Mouse (Mus musculus) embryonic facial prominence, embryonic 13.5 days (tissue): ENCODE measurements around the gene Bpi. TPM values are rescaled to one million over a fixed set of nuclear protein-coding genes. Genes with fewer than 3 reads are reported as not detected.

Experiments used
- ATAC-seq: fragments of 200-750 bp; cut with Nextera tagmentation; 2 replicates; pipeline ENCODE4 v1.8.0; 2017; ENCODE audit warnings: low read depth; ENCODE audit not compliant: insufficient number of reproducible peaks, insufficient read depth, low FRiP score, low TSS enrichment
- H3K27ac ChIP-seq: fragments of 300-500 bp; sonication (generic); 2 replicates; pipeline ENCODE4 v1.5.1; 2015; ENCODE audit warnings: moderate library complexity, mild to moderate bottlenecking, inconsistent platforms
- H3K27me3 ChIP-seq: fragments of 300-500 bp; sonication (generic); 2 replicates; pipeline ENCODE4 v1.6.1; 2015; ENCODE audit warnings: mild to moderate bottlenecking, inconsistent platforms
- H3K36me3 ChIP-seq: fragments of 300-500 bp; sonication (generic); 2 replicates; pipeline ENCODE4 v1.6.1; 2015; ENCODE audit warnings: mild to moderate bottlenecking, inconsistent platforms
- H3K4me1 ChIP-seq: fragments of 300-500 bp; sonication (generic); 2 replicates; pipeline ENCODE4 v1.6.1; 2015; ENCODE audit warnings: inconsistent platforms
- H3K4me2 ChIP-seq: fragments of 300-500 bp; sonication (generic); 2 replicates; pipeline ENCODE4 v1.6.1; 2015; ENCODE audit warnings: moderate library complexity, mild to moderate bottlenecking, inconsistent platforms
- H3K4me3 ChIP-seq: fragments of 300-500 bp; sonication (generic); 2 replicates; pipeline ENCODE4 v1.5.1; 2015; ENCODE audit warnings: mild to moderate bottlenecking, inconsistent platforms
- H3K9ac ChIP-seq: fragments of 300-500 bp; sonication (generic); 2 replicates; pipeline ENCODE4 v1.6.1; 2015; ENCODE audit warnings: mild to moderate bottlenecking, inconsistent platforms
- H3K9me3 ChIP-seq: fragments of 300-500 bp; sonication (generic); 2 replicates; pipeline ENCODE4 v1.6.1; 2016; ENCODE audit warnings: inconsistent platforms
- WGBS: fragments of 180-500 bp; shearing (Covaris S2); methylation state at CpG from one replicate; pipeline ENCODE4 v1.1.7; 2015; ENCODE audit warnings: mixed read lengths; 5-methylcytosine and 5-hydroxymethylcytosine counted together
- polyA plus RNA-seq: library from polyadenylated mRNA; unstranded; fragments of >200 nt; fragmentation: Nextera tagmentation; extraction: Ambion mirVana; gene quantifications from 2 replicates; pipeline ENCODE4 v1.2.1, GENCODE M21; 2015

The Bpi gene
- polyA plus RNA-seq, 1 experiment from 2014 or later: not detected

DNA sequence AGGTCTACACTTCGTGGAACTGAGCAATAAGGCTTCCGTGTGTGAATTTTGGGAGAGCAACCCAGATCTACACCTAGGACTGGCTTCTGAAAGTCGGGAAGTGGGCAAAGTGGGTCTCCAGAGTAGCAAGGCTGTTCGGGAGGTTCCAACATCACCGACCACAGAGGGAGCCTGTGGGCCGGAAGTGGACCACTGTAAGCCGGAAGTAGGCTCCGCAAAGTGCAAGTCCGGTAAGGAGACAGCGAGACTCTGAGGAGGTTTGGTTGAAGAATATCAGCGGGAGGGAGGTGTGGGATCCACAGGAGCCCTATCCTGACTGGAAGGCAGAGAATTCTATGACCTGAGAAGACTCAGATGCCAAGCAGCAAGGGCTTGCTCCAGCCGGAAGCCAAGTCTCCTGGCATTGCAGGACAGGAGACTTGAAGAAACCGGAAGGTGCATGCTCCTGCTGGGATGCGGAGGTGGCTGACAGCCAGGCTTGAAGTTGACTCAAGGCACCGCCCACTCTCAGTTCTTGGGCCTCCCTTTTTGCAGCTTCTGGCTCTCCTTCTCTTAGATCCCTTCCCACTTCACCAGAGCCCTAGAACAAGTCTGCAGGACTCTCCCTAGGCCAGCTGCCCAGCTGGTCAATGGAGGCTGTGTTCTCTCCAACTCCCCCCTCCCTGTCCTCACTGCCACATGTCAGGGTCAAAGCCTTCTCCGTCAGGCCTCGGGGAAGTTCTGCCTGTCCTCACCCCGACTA lies 14.6 kb upstream of the Bpi start:
- Histone ChIP-seq H3K36me3 (no peaks in the 10 kb centered on the region), H3K27ac (no peak overlapping the region), H3K4me1 (no peaks in the 10 kb centered on the region), H3K27me3 (no peaks in the 10 kb centered on the region), H3K9me3 (no peaks in the 10 kb centered on the region), H3K9ac (no peak overlapping the region), H3K4me3 (no peak overlapping the region), H3K4me2 (no peak overlapping the region)
- no peak for ATAC-seq
- 76% methylated on average over 18 of the region's 18 CpGs for WGBS

DNA sequence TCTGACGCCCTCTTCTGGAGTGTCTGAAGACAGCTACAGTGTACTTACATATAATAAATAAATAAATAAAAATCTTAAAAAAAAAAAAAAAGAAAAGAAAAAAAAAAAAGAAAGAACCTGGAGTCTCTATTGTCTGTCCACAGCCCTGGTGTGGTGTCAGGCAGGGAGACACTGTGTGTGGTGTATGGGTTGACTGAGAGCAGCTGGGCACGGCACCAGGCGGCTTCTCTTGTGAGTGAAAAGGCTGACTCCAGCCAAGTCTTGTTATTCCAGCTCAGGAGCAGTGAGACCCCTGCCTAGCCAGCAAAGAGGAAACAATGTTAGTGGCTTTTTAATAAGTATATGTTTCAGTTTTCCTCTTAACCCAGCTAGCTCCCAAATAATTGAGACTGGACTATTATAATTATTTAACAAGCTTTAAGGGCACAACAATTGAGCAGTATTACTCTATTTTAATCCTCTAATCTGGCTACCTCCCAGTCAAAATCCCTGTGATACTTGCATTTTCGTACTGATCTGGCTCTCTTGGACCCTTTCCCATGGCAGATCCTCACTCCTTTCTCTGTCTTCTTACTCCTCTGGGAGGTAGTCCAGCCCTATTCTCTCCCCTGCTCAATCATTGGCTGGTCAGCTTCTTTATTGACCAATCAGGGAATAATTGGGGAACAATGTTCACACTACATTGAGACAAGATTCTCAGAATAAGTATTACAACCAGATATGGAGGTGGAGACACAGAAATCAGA lies 12.6 kb upstream of the Bpi start:
- H3K27ac ChIP-seq: no peak overlapping the region
- 75% methylated on average over 4 of the region's 4 CpGs for WGBS
- H3K9me3 ChIP-seq: no peaks in the 10 kb centered on the region
- no peak overlapping the region for H3K4me3 ChIP-seq
- no peaks in the 10 kb centered on the region for H3K27me3 ChIP-seq
- H3K4me1 ChIP-seq: no peaks in the 10 kb centered on the region
- no peak overlapping the region for H3K9ac ChIP-seq
- no peak for ATAC-seq
- H3K36me3 ChIP-seq: no peaks in the 10 kb centered on the region
- no peak overlapping the region for H3K4me2 ChIP-seq

DNA sequence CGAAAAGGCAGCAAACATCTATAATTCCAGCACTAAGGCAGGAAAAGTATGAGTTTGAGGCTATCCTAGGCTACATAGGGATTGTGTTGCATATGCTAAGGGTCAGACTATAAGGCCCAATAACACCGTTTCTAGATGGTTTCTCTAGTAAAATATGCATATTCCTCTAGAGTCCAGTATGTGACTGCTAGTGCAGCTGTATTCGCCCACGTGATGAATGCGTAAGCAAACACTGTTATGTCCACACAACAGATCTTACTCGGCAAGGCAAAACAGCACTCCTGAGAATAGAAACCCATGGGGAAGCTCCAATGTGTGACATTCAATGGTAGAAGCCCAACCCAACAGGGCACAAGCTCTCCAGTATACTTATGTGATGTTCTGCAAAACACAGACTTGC lies 10.0 kb upstream of the Bpi start:
- Histone ChIP-seq H3K9me3 (no peaks in the 10 kb centered on the region), H3K27ac (no peak overlapping the region), H3K4me2 (no peak overlapping the region), H3K27me3 (no peaks in the 10 kb centered on the region), H3K4me1 (no peaks in the 10 kb centered on the region), H3K9ac (no peak overlapping the region), H3K36me3 (no peaks in the 10 kb centered on the region), H3K4me3 (no peak overlapping the region)
- 84% methylated on average over 6 of the region's 6 CpGs for WGBS
- no peak for ATAC-seq

DNA sequence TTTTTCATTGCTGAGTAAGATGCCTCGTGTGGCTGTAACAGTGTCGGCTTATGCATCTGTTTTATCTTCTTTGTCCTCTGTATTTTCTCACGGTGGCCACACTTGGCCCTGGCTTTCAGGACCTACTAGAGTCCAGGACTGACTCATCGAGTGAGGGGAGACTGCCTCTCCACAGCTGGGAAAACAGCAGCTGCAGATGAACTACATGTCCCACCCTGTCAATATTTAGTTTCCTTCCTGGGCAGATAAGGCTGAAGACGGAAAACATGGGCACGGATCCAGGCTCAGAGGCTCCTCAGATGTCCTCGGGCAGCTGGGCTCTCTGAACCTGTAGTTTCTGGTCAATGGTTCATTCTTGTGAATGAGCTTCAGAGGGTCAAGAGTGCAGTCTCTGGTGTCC lies 9.6 kb upstream of the Bpi start:
- Histone ChIP-seq H3K4me2 (no peak overlapping the region), H3K27me3 (no peaks in the 10 kb centered on the region), H3K4me1 (no peaks in the 10 kb centered on the region), H3K9me3 (no peaks in the 10 kb centered on the region), H3K36me3 (no peaks in the 10 kb centered on the region), H3K9ac (no peak overlapping the region), H3K27ac (no peak overlapping the region), H3K4me3 (no peak overlapping the region)
- ATAC-seq: no peak
- 71% methylated on average over 7 of the region's 7 CpGs for WGBS

DNA sequence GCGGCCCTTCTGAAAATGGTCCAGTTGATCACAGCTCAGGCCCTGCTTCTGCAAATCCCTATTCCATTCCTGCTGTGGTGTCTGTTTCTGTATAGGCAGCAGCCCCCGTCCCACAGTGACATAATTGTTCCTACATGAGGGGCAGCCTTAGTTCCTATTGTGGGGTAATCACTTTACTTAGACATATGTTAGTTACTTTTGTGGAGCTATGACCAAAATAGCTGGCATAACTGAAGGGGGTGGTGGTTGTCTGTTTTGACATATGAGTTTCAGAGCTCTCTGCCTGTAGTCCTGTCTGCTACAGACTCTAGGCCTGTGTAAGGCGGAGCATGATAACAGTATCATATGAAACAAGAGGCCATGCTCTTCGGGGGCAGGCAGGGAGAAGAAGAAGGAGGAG lies 7.3 kb upstream of the Bpi start:
- WGBS: 76% methylated on average over 4 of the region's 4 CpGs
- Histone ChIP-seq H3K27me3 (no peaks in the 10 kb centered on the region), H3K4me3 (no peak overlapping the region), H3K4me1 (no peaks in the 10 kb centered on the region), H3K36me3 (no peaks in the 10 kb centered on the region), H3K4me2 (no peak overlapping the region), H3K9ac (no peak overlapping the region), H3K27ac (no peak overlapping the region), H3K9me3 (no peaks in the 10 kb centered on the region)
- no peak for ATAC-seq

DNA sequence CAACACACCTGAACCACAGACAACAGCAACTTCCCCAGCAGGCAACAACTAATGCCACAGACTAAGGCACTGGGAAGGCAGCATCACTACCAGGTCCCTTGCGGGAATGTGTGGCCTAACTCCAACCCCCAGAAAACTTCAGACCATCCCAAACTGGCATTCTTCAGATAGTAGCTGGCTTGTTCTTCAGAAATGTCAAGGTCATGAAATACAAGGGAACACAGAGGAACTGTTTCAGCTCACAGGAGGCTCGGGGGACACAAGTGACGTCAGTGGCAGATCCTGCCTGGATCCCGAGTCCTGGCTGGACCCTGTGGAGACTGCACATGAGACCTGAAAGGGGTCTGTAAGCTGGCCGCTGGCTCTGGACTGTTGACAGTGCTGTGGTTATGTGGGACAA lies 4.1 kb upstream of the Bpi start:
- H3K9me3 ChIP-seq: no peaks in the 10 kb centered on the region
- no peak overlapping the region for H3K4me2 ChIP-seq
- no peaks in the 10 kb centered on the region for H3K36me3 ChIP-seq
- peaks cover 22% of the 10 kb centered on the region for H3K4me1 ChIP-seq
- H3K9ac ChIP-seq: no peak overlapping the region
- 76% methylated on average over 5 of the region's 5 CpGs for WGBS
- no peak overlapping the region for H3K4me3 ChIP-seq
- ATAC-seq: no peak
- H3K27ac ChIP-seq: no peak overlapping the region
- H3K27me3 ChIP-seq: no peaks in the 10 kb centered on the region; the same call in 1 of the 2 replicates

DNA sequence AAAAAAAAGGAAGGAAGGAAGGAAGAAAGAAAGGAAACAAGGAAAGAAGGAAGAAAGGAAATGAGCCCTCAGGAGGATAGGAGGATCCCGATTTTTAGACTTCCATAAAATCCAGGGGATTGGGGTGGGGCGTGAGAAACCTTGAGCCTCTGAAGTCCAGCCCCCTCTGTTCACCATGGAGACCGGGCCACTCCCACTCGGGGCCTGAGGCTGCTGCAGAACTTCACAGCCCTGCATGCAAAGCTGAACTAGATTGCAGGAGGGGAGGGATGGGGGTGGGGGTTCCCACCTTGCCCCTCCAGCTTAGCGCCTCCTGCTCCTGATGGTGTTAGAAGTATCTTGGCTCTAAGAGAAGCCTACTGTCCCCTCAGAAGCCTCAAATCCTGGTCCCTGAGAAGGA lies 1.0 kb upstream of the Bpi start:
- peak overlapping the region; percentile 49; the same call in 1 of the 2 replicates for H3K27ac ChIP-seq
- H3K9me3 ChIP-seq: no peaks in the 10 kb centered on the region
- no peak overlapping the region for H3K9ac ChIP-seq
- peaks cover 22% of the 10 kb centered on the region for H3K4me1 ChIP-seq
- H3K4me3 ChIP-seq: no peak overlapping the region
- WGBS: 10% methylated on average over 5 of the region's 5 CpGs
- H3K4me2 ChIP-seq: peak overlapping the region; percentile 37
- ATAC-seq: no peak
- no peaks in the 10 kb centered on the region for H3K36me3 ChIP-seq
- H3K27me3 ChIP-seq: no peaks in the 10 kb centered on the region; the same call in 1 of the 2 replicates

DNA sequence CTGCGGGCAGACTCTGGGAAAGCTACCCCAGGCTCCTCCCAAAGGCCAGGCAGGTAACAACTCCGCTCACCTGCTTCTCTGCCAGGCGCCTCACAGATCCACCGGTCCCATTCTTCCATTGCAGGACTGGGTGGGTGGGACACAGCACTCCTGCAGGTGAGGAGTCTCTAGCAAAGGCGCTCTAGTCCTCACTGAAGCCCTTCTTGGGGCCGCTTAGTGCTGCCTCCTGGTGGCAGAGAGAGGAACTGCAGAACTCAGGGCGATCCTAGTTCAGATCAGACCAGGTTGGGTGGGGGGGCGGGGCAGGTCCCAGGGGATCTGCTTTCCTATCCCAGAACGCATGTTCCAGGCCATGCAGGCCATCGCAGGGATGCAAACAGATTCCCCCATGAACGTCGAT lies 887 bp downstream of the Bpi start:
- ATAC-seq: no peak
- Histone ChIP-seq H3K36me3 (no peaks in the 10 kb centered on the region), H3K27ac (no peak overlapping the region), H3K4me3 (no peak overlapping the region), H3K9me3 (no peaks in the 10 kb centered on the region), H3K9ac (no peak overlapping the region), H3K4me1 (peaks cover 22% of the 10 kb centered on the region), H3K4me2 (peak overlapping the region; percentile 37; the same call in 1 of the 2 replicates), H3K27me3 (no peaks in the 10 kb centered on the region; the same call in 1 of the 2 replicates)
- 10% methylated on average over 12 of the region's 12 CpGs for WGBS

DNA sequence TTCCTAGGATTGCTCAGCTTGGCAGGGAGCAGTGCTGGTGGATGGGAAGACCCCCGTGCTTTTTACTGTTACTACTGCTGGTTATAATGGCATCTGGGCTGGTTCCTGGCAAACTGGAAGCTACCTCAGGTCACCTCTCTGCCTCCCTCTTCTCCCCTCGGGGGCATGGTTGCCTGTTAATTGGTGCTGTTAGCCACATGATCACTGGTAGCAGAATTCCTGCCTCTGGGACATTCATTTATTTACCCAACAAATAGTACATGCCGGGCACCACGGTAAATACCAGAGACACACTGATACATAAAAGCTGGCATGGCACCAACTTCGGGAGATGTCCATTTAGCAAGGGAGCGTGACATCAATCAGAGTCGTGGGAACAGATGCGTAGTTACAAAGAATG lies 1.6 kb downstream of the Bpi start:
- Histone ChIP-seq H3K9me3 (no peaks in the 10 kb centered on the region), H3K4me2 (no peak overlapping the region), H3K9ac (no peak overlapping the region), H3K27ac (no peak overlapping the region), H3K36me3 (no peaks in the 10 kb centered on the region), H3K4me1 (peaks cover 22% of the 10 kb centered on the region), H3K27me3 (no peaks in the 10 kb centered on the region; the same call in 1 of the 2 replicates), H3K4me3 (no peak overlapping the region)
- no peak for ATAC-seq
- 69% methylated on average over 8 of the region's 8 CpGs for WGBS

DNA sequence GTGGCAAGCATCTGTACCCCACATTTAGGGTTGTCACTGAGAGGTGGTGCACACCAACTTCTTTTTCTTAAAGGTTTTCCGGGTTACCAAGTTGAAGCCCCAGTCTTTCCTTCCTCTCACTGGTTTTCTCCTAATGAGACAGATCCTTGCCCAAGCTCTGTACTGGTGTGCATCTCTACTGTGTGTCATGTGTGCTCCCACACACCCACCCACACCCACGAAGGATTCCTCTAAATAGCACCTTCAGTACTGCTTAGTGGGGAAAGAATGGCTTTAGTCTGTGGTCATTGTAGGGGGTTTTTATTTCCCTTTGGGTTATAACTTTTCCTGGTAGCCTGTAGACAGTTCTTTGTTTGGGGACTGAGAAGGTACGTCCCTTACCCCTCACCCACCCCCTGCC lies 7.0 kb downstream of the Bpi start:
- Histone ChIP-seq H3K4me1 (0 out of 2 replicates have a peak, but pooled peaks cover 3% of the 10 kb centered on the region), H3K4me2 (no peak overlapping the region), H3K4me3 (no peak overlapping the region), H3K27ac (no peak overlapping the region), H3K9me3 (no peaks in the 10 kb centered on the region), H3K27me3 (no peaks in the 10 kb centered on the region), H3K9ac (no peak overlapping the region), H3K36me3 (no peaks in the 10 kb centered on the region)
- ATAC-seq: no peak
- 76% methylated on average over 3 of the region's 3 CpGs for WGBS

DNA sequence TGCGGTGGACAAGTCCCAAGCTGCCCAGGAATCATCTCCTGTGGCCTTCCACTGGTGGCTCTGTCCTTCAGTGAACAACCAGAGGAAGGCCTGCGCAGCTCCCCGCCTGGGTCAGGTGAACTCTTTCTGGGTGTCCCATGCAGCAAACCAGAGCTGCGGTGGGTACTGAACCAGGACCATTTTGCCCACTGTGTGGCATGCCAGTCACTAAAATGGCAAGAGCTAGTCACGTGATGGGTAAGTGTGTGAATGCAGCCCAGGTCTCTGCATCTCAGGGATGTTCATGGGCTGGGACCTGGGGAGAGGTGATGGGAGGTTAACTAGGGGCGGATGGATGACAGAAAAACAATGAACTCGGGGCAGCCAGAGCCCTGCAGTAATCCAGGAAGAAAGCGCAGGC lies 12.1 kb downstream of the Bpi start:
- no peak overlapping the region for H3K4me2 ChIP-seq
- no peaks in the 10 kb centered on the region for H3K27me3 ChIP-seq
- H3K9ac ChIP-seq: no peak overlapping the region
- 73% methylated on average over 8 of the region's 8 CpGs for WGBS
- H3K4me3 ChIP-seq: no peak overlapping the region
- no peak for ATAC-seq
- no peaks in the 10 kb centered on the region for H3K9me3 ChIP-seq
- H3K36me3 ChIP-seq: no peaks in the 10 kb centered on the region
- 0 out of 2 replicates have a peak, but pooled peaks cover 7% of the 10 kb centered on the region for H3K4me1 ChIP-seq
- no peak overlapping the region for H3K27ac ChIP-seq

DNA sequence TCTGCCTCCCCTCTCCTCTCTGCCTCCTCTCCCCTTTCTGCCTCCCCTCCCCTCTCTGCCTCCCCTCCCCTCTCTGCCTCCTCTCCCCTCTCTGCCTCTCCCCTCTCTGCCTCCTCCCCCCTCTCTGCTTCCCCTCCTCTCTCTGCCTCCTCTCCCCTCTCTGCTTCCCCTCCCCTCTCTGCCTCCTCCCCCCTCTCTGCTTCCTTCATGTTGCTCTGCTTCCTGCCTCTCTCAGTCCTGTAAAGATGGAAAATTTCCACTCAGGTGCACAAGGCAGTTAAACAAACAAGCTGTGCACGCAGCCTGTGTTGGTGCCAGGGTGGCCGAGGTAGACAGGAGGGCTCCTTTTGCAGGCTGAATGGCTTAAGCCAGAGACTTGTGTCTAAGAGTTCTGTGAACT lies 15.8 kb downstream of the Bpi start:
- H3K4me2 ChIP-seq: no peak overlapping the region
- H3K9ac ChIP-seq: no peak overlapping the region
- H3K36me3 ChIP-seq: no peaks in the 10 kb centered on the region
- H3K9me3 ChIP-seq: no peaks in the 10 kb centered on the region
- 18% methylated on average over 2 of the region's 2 CpGs for WGBS
- no peaks in the 10 kb centered on the region for H3K27me3 ChIP-seq
- ATAC-seq: no peak
- no peak overlapping the region for H3K27ac ChIP-seq
- 0 out of 2 replicates have a peak, but pooled peaks cover 5% of the 10 kb centered on the region for H3K4me1 ChIP-seq
- H3K4me3 ChIP-seq: no peak overlapping the region
